Mouse (Mus musculus): ENCODE data around the gene Lmf1. TPM values are rescaled to one million over a fixed set of nuclear protein-coding genes. Genes with fewer than 3 reads are reported as not detected.

Gene Lmf1
- total RNA-seq, 2 experiments from 2014 or later: 22.0 to 25.4 TPM

- H3K27ac ChIP-seq: no peak overlapping the region
- H3K4me3 ChIP-seq: no peak overlapping the region
- intact Hi-C loops (cut with DNase I): no loop called here
- no peak for TF ChIP-seq CTCF (IDR thresholded peaks at IDR 0.05)
- no peak for DNase-seq (ENCODE audit: extremely low spot score in 1 of 2, low spot score in 2 of 2)
Measured at GRCm38 (mm10) chr17:25584646-25585045, 5.8 kb downstream of the Lmf1 start.

DNA sequence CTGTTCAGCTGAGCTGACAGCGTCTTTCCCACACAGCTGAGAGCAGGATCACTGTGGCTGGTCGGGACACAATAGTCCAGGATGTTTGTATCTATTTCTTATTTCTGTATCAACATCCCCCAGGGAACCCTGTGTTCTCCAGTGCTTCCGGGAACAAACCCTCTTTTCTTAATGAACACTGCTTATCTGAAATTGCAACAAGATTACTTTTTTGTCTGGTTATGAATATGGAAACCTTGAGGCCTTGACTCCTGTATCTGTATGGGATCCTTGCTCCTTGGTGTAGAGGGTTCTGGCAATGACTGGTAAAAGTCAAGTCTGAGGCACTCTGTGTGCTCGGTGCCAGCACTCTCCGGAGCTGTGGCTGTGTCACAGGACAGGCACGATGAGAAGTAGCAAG, 11.2 kb downstream of the Lmf1 start:
- H3K4me3 ChIP-seq: no peak overlapping the region
- intact Hi-C loops (cut with DNase I): no loop called here
- no peak for DNase-seq (ENCODE audit: extremely low spot score in 1 of 2, low spot score in 2 of 2)
- H3K27ac ChIP-seq: no peak overlapping the region
- no peak for TF ChIP-seq CTCF (IDR thresholded peaks at IDR 0.05)

GRCm38 (mm10) chr17:25590985-25591384, 12.1 kb downstream of the Lmf1 start:
- intact Hi-C loops (cut with DNase I): no loop called here
- no peak for DNase-seq (ENCODE audit: extremely low spot score in 1 of 2, low spot score in 2 of 2)
- Histone ChIP-seq H3K27ac (no peak overlapping the region), H3K4me3 (no peak overlapping the region)
- peak; percentile 24 for TF ChIP-seq CTCF (IDR thresholded peaks at IDR 0.05)

DNA sequence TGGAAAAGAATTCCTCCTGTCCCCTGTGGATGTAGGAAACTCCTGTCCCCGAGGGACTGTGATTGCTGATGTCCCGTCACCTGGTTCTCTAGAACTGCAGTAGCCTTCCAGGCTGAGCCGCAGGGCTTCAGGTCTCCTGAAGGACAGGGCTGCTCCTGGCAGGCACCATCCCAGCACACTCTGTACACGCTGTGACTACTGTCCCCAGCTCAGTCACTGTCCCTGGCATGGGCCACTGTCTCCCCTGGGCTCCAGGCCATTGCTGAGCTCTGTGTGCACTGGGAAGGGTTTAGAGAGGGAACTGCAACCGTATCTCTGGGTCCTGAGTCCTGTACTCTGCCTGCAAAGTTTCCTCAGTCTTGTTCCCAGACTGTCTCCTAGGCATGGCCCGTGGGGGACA, 13.5 kb downstream of the Lmf1 start:
- intact Hi-C loops (cut with DNase I): no loop called here
- no peak for DNase-seq (ENCODE audit: extremely low spot score in 1 of 2, low spot score in 2 of 2)
- TF ChIP-seq CTCF (IDR thresholded peaks at IDR 0.05): no peak
- Histone ChIP-seq H3K27ac (no peak overlapping the region), H3K4me3 (no peak overlapping the region)

GRCm38 (mm10) chr17:25593411-25594261, 14.8 kb downstream of the Lmf1 start:
- intact Hi-C loops (cut with DNase I): no loop called here

GRCm38 (mm10) chr17:25595495-25595894, 16.6 kb downstream of the Lmf1 start:
- peak; percentile 6 for TF ChIP-seq CTCF (IDR thresholded peaks at IDR 0.05)
- DNase-seq (ENCODE audit: extremely low spot score in 1 of 2, low spot score in 2 of 2): no peak
- Histone ChIP-seq H3K27ac (no peak overlapping the region), H3K4me3 (no peak overlapping the region)
- intact Hi-C loops (cut with DNase I): no loop called here

More at GRCm38 (mm10) chr17:25593411-25594261, 14.8 kb downstream of the Lmf1 start:
- TF ChIP-seq CTCF (IDR thresholded peaks at IDR 0.05): no peak
- no peak overlapping the region for H3K4me3 ChIP-seq
- no peak for DNase-seq (ENCODE audit: extremely low spot score in 1 of 2, low spot score in 2 of 2)
- H3K27ac ChIP-seq: no peak overlapping the region

DNA sequence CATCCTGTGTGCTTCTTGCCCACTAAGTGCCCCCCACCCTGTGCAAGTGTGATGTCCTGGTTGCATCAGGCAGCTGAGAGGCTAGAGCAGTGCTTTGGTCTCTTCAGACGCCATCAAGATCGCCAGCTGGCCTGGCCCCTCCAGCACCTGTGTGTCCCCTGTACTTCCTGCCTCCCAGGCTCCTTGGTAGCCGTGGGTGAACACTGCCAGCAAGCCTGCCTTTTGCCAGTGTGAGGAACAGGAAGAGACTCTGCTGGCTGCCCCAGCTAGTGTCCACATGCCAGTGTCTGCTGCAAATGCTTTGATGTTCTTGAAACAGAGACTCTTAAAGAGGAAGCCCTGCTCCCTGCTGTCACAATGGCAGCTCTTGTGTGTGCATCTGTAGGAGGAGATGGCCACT, 18.7 kb downstream of the Lmf1 start:
- H3K27ac ChIP-seq: no peak overlapping the region
- intact Hi-C loops (cut with DNase I): no loop called here
- peak in 1 of 2 experiments; percentile 11 for DNase-seq (ENCODE audit: extremely low spot score in 1 of 2, low spot score in 2 of 2)
- TF ChIP-seq CTCF (IDR thresholded peaks at IDR 0.05): no peak
- no peak overlapping the region for H3K4me3 ChIP-seq

GRCm38 (mm10) chr17:25602366-25602765, 23.5 kb downstream of the Lmf1 start:
- no peak for DNase-seq (ENCODE audit: extremely low spot score in 1 of 2, low spot score in 2 of 2)
- H3K4me3 ChIP-seq: no peak overlapping the region
- intact Hi-C loops (cut with DNase I): no loop called here
- peak; percentile 20 for TF ChIP-seq CTCF (IDR thresholded peaks at IDR 0.05)
- H3K27ac ChIP-seq: no peak overlapping the region

DNA sequence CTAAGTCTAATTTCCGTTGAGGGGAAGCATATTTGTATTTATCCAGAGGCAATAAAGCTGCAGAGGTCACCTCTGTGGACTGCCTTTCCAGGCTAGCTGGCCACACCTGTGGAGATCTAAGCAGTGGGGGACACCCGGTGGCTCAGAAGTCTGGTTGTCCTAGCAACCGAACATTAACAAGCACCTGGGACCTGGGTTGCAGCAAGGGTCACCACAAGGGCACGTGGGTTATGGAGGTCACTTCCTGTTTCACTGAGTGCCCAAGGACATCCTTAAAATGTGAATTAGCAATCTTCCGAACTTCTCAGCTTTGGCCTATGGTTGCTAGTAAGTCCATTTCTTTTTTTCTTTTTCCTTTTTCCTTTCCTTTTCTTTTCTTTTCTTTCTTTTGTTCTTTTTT, 25.3 kb downstream of the Lmf1 start:
- intact Hi-C loops (cut with DNase I): no loop called here
- TF ChIP-seq CTCF (IDR thresholded peaks at IDR 0.05): no peak

DNA sequence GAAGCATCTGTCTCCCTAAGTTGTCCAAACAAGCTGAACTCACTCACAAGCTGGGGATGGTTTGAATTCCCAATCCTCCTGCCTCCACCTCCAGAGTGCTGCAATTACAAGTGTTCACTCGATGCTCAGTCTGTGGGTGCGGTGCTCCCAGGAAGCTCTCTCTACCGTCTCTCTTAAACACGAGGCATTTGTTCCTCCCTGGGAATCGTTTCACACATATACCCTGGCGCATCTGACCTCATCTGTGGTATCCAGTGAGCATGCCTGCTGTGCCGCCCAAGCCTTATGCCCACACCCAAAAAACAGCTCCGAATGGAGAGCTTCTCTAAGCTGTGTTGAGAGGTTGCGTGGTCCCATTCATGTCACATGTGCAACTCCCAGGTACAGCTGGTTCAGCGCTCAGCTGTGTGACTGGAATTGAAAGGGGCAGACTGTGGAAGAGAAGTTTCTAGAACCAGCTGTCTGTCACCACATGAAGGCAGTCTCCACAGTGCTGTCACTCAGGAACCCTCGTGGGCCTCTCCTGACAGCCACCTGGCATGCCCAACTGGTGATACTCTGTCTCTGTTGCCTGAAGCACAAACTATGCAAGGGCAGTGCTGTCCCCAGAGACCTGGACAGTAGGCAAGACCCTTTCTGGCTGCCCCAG, 29.4 kb downstream of the Lmf1 start:
- Histone ChIP-seq H3K4me3 (no peak overlapping the region), H3K27ac (peak overlapping the region; percentile 58)
- no peak for DNase-seq (ENCODE audit: extremely low spot score in 1 of 2, low spot score in 2 of 2)
- no peak for TF ChIP-seq CTCF (IDR thresholded peaks at IDR 0.05)
- intact Hi-C loops (cut with DNase I): no loop called here

More for the DNA sequence above, 25.3 kb downstream of the Lmf1 start:
- Histone ChIP-seq H3K4me3 (no peak overlapping the region), H3K27ac (no peak overlapping the region)
- DNase-seq (ENCODE audit: extremely low spot score in 1 of 2, low spot score in 2 of 2): no peak

DNA sequence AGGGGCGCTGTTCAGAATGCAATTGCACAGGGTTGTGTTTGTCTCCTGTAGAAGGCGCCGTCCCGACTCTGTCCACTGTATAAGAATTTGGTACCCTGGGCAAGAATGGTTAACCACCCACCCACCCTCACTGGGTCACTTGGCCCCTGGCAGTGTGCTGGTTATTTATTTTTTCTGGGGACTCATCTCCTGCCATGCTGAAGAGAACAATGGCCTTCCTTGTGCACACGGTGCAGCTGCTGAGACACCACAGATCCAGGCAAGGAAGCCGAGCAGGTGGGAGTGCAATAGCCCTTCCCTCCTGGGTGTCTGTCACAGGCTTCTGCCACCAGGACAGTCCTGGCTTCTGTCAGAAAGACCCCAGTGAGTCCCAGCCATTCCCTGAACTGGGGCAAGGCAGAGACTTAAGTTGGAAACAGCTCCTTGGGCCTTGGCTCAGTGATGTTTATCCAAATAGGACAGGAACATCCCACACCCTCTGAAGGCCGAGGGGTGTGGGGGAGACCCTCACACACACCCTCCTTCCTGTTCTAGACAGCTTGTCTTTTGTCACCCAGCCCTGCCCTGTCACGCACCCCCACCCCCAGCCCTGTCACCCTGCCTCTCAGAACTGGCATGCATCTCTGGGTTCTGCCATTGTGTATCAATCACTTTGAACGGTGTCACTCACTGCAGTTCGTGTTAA, 30.1 kb downstream of the Lmf1 start:
- TF ChIP-seq CTCF (IDR thresholded peaks at IDR 0.05): no peak
- Histone ChIP-seq H3K27ac (peak overlapping the region; percentile 58), H3K4me3 (no peak overlapping the region)
- DNase-seq (ENCODE audit: extremely low spot score in 1 of 2, low spot score in 2 of 2): no peak
- intact Hi-C loops (cut with DNase I): no loop called here

DNA sequence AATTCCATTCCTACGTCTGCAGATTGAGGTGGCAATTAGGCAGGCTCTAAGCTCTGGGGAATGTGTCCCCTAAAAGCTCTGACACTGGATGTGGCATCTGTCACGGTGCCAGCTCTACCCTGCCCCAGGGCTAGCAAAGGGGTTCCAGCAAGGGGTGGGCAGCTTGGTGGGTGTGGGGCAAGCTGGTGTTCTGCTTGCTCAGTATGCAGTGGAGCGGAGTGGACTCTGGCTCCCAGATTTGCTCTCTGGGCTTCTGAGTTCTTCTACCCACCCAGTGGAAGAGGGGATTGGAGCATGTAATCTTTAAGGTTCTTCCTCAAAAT, 30.6 kb downstream of the Lmf1 start:
- no peak overlapping the region; the same call in none of the 2 replicates for H3K27ac ChIP-seq
- intact Hi-C loops (cut with DNase I): no loop called here
- no peak for DNase-seq (ENCODE audit: extremely low spot score in 1 of 2, low spot score in 2 of 2)
- TF ChIP-seq CTCF (IDR thresholded peaks at IDR 0.05): no peak
- no peak overlapping the region for H3K4me3 ChIP-seq

Measured in left cerebral cortex, adult 2 months (tissue).